Mouse (Mus musculus): ENCODE measurements around the gene Pnpla5. TPM values are rescaled to one million over a fixed set of nuclear protein-coding genes. Genes with fewer than 3 reads are reported as not detected.
A peak's percentile ranks its signal among the peaks of the same experiment; 100 is the strongest.

Gene Pnpla5
- polyA plus RNA-seq, 1 experiment from 2014 or later: not detected

DNA sequence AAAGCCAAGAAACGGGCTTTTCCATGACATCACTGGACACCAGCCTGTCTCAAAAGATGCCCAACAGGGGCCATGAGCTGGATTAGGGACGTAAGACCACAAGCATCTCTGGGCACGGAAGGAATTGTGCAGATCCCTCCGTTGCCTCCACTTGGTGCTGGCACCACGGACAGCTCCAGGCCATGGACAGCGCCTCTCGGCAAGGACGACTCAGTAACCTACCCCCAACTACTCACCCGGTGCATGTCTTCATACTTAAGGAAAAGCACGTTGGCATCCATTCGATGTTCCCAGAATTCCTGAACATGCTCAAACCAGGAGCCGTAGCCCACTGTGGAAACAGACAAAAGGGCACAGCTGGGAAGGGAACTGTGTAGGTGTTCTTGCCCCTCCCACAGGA lies 36.6 kb downstream of the Pnpla5 start:
- Histone ChIP-seq H3K9me3 (no peaks in the 10 kb centered on the region), H3K4me3 (replicated peaks) (no peak overlapping the region), H3K36me3 (no peaks in the 10 kb centered on the region), H3K4me2 (no peak overlapping the region), H3K27me3 (no peaks in the 10 kb centered on the region; the same call in 1 of the 2 replicates), H3K9ac (replicated peaks) (no peak overlapping the region), H3K27ac (no peak overlapping the region), H3K4me1 (replicated peaks) (no peaks in the 10 kb centered on the region)
- WGBS: 28% methylated on average over 12 of the region's 12 CpGs
- ATAC-seq (ENCODE audit: insufficient number of reproducible peaks, insufficient read depth, low FRiP score, low TSS enrichment, low read depth): no peak

DNA sequence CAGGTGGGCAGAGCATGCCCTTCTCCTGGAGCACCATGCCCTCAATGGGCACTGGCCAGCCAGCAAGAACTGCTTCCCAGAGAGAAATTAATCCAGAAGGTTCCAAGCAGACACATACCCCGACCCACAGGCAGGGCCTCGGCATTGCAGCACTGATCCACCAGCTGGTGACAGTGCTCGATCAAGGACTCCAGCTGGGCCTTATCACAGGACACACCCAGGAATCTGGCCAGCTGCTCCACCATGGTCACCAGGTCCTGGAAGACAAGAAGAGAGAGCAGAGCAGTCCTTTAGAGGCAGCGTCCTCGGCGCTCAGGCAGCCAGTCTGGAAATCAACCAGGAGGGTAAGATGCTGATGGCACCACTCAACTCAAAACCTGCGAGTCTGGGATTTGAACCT lies 42.9 kb downstream of the Pnpla5 start:
- Histone ChIP-seq H3K4me3 (replicated peaks) (no peak overlapping the region), H3K27me3 (peaks cover 11% of the 10 kb centered on the region), H3K4me2 (no peak overlapping the region), H3K9me3 (no peaks in the 10 kb centered on the region), H3K4me1 (replicated peaks) (no peaks in the 10 kb centered on the region), H3K27ac (no peak overlapping the region), H3K36me3 (no peaks in the 10 kb centered on the region), H3K9ac (replicated peaks) (no peak overlapping the region)
- WGBS: 74% methylated on average over 7 of the region's 7 CpGs
- ATAC-seq (ENCODE audit: insufficient number of reproducible peaks, insufficient read depth, low FRiP score, low TSS enrichment, low read depth): no peak

DNA sequence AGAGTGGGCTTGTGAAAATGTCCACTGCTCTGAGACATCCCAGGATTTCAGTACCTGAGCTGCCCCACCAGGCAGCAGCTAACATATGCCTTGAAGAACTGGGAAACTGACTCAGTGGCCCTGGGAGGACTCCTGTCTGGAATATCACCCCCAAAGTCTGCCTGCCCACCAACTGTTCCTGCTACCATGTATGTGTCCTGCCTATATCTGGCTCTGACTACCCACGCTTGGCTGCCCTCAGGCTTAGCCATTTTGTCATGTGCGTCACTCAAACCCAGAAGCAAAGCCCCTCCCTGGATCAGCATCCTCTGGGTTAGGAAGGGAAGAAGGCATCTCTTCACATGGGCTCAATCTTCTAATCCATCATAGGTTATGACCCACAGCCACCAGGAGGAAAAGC lies 43.5 kb downstream of the Pnpla5 start:
- H3K36me3 ChIP-seq: no peaks in the 10 kb centered on the region
- H3K9me3 ChIP-seq: no peaks in the 10 kb centered on the region
- ATAC-seq (ENCODE audit: insufficient number of reproducible peaks, insufficient read depth, low FRiP score, low TSS enrichment, low read depth): no peak
- no peak overlapping the region for H3K27ac ChIP-seq
- H3K4me2 ChIP-seq: no peak overlapping the region
- H3K4me1 ChIP-seq (replicated peaks): no peaks in the 10 kb centered on the region
- no peak overlapping the region for H3K4me3 ChIP-seq (replicated peaks)
- peaks cover 16% of the 10 kb centered on the region for H3K27me3 ChIP-seq
- 78% methylated on average over 2 of the region's 2 CpGs for WGBS
- no peak overlapping the region for H3K9ac ChIP-seq (replicated peaks)

DNA sequence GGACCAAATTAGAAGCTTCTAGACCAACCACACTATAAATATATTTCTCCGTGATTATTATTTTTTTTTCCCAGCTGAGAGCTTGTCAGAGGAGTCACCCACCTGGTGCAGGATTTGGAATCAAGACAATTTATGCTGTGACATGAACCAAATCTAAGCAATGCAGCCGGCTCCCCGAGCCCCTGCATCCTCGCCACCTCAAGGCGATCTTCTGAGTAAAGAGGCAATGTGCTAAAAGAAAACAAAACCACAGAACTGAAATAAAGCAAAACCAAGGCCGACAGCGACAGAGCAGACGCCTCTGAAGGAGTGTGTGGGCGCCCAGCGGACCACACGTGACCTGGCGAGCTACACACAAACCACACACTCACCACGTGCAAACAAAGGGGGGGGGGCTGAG lies 44.3 kb downstream of the Pnpla5 start:
- Histone ChIP-seq H3K9ac (replicated peaks) (no peak overlapping the region), H3K27me3 (peaks cover 23% of the 10 kb centered on the region), H3K36me3 (no peaks in the 10 kb centered on the region), H3K4me1 (replicated peaks) (peaks cover 5% of the 10 kb centered on the region; the same call in 1 of the 2 replicates), H3K4me2 (no peak overlapping the region), H3K9me3 (no peaks in the 10 kb centered on the region), H3K27ac (no peak overlapping the region), H3K4me3 (replicated peaks) (no peak overlapping the region)
- no peak for ATAC-seq (ENCODE audit: insufficient number of reproducible peaks, insufficient read depth, low FRiP score, low TSS enrichment, low read depth)
- WGBS: 79% methylated on average over 13 of the region's 13 CpGs

DNA sequence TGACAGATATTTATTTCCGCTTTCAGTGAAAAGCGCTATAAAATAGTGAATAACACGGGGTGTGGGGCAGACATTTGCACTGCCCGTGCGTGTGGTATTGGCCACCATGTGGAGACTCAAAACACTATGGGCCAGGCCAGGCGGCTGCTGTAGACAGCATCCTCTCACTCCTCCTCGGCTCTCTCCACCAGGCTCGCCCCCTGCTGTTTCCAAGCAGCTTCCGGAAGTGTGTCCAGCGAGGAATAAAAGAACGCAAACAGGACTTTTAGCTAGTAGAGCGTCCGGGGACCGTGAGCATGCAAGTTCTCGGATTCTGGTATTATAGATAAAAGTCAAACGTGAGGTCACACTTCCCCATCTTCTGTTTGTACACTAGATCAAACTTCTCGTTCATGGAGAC lies 45.8 kb downstream of the Pnpla5 start:
- Histone ChIP-seq H3K4me1 (replicated peaks) (peaks cover 5% of the 10 kb centered on the region; the same call in 1 of the 2 replicates), H3K9me3 (no peaks in the 10 kb centered on the region), H3K4me2 (no peak overlapping the region), H3K4me3 (replicated peaks) (no peak overlapping the region), H3K27me3 (peaks cover 38% of the 10 kb centered on the region), H3K36me3 (no peaks in the 10 kb centered on the region), H3K9ac (replicated peaks) (no peak overlapping the region), H3K27ac (no peak overlapping the region)
- WGBS: 65% methylated on average over 17 of the region's 17 CpGs
- no peak for ATAC-seq (ENCODE audit: insufficient number of reproducible peaks, insufficient read depth, low FRiP score, low TSS enrichment, low read depth)

DNA sequence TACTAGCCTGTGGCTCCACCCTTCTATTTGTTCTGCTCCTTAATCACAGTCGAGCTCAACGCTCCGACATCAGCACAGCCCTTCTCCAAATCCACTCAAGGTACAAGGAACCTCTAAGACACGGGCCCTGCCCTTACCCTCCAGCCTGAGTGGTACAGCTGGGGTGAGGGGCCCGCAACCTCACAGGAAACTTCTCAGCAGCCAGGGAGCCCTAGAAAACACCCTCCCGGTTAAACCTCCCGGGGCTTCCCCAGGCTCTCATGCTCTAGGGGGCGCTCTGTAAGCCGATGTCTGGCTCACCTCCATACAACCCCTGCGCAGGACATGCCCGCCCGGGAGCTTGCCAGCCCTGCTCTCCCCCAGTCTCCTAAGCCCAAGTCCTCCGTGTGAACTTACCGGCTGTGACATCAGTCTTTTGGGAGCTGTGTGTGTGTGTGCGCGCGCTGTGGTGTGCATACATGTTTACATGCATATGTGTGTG lies 48.2 kb downstream of the Pnpla5 start:
- no peak overlapping the region for H3K27ac ChIP-seq
- peaks cover 62% of the 10 kb centered on the region for H3K27me3 ChIP-seq
- peaks cover 11% of the 10 kb centered on the region for H3K4me1 ChIP-seq (replicated peaks)
- 16% methylated on average over 17 of the region's 17 CpGs for WGBS
- peak overlapping the region; percentile 13; the same call in 1 of the 2 replicates for H3K4me2 ChIP-seq
- H3K9ac ChIP-seq (replicated peaks): no peak overlapping the region
- no peaks in the 10 kb centered on the region for H3K9me3 ChIP-seq
- no peak overlapping the region for H3K4me3 ChIP-seq (replicated peaks)
- ATAC-seq (ENCODE audit: insufficient number of reproducible peaks, insufficient read depth, low FRiP score, low TSS enrichment, low read depth): no peak
- H3K36me3 ChIP-seq: no peaks in the 10 kb centered on the region

DNA sequence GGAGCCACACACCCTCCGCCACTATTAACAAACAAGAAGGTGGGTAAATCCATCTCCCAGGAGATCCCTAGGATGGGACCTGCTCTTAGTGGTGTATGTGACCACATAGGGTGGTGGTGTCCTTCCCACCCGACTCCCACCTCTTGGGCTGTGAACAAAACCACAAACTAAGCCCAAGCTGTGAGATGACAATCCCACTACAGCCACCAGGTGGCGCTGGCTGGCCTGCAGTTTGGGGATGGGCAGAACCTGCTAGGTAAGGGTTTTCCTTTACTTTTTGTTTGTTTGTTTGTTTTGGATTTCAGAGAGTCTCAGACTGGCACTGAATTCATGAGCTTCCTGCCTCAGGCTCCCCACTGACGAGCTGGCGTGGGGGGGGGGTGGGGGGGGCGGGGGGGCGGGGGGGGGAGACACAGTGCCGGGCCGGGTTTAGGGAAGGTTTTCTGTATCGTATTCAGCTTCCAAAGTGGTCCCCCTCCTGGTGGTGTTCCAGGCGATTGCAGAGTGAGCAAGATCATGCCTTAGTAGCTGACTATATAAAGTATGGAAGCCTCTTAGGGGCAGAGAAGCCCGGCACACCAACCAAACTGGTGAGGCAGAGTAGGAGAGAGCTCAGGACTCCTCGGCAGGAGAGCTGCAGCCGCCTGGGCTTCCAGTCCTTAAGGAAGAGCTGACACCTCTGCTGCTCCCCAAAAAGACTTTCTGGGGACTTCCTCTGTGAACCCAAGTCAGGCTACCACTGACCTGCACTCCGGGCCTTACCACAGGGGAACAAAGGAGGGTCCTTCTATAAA lies 48.9 kb downstream of the Pnpla5 start:
- Histone ChIP-seq H3K4me1 (replicated peaks) (peaks cover 17% of the 10 kb centered on the region), H3K36me3 (no peaks in the 10 kb centered on the region), H3K9ac (replicated peaks) (no peak overlapping the region), H3K27me3 (peaks cover 65% of the 10 kb centered on the region), H3K4me3 (replicated peaks) (no peak overlapping the region), H3K27ac (no peak overlapping the region), H3K4me2 (peak overlapping the region; percentile 13; the same call in 1 of the 2 replicates), H3K9me3 (no peaks in the 10 kb centered on the region)
- ATAC-seq (ENCODE audit: insufficient number of reproducible peaks, insufficient read depth, low FRiP score, low TSS enrichment, low read depth): no peak
- 13% methylated on average over 13 of the region's 15 CpGs for WGBS

DNA sequence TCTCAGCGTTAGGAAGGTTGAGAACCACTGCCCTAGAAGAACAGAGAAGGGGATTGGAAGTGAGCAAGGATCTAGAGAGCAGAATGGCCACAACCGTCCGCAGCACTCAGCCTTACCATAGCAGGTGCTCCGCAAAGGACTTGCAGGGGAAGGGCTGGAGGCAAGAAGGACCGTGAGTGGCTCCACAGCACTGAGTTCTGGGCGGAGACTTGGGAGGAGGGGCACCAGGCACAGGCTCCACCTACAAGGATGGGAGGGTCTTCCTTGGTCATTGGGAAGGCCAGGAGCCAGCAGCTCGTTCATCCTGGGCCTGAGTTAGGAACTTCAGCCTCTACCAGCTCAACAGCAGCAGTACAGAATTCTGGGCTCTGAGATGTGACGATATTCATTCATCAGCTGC lies 49.9 kb downstream of the Pnpla5 start:
- WGBS: 20% methylated on average over 8 of the region's 8 CpGs
- no peak for ATAC-seq (ENCODE audit: insufficient number of reproducible peaks, insufficient read depth, low FRiP score, low TSS enrichment, low read depth)
- H3K9ac ChIP-seq (replicated peaks): no peak overlapping the region
- no peak overlapping the region for H3K4me3 ChIP-seq (replicated peaks)
- H3K27me3 ChIP-seq: peaks cover 74% of the 10 kb centered on the region
- no peak overlapping the region for H3K4me2 ChIP-seq
- no peak overlapping the region for H3K27ac ChIP-seq
- H3K4me1 ChIP-seq (replicated peaks): peaks cover 21% of the 10 kb centered on the region
- no peaks in the 10 kb centered on the region for H3K9me3 ChIP-seq
- H3K36me3 ChIP-seq: no peaks in the 10 kb centered on the region

DNA sequence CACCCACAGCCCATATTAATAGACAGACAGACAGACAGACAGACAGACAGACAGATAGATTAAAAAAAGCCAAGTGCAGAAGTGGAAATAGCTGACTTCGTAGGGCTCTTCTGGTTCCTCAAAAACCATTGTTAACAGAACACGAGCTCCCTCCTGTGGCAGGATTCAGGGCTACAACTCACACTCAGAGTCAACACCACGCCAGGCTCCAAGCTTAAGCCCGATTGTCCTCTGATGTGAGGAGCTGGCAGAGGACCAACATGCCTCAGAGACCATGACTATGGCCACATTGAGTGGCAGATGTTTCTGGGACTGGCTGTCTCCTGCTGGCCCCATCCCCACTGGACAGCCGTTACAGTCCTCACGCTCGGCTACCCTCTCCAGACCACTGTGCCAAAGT lies 50.7 kb downstream of the Pnpla5 start:
- ATAC-seq (ENCODE audit: insufficient number of reproducible peaks, insufficient read depth, low FRiP score, low TSS enrichment, low read depth): no peak
- WGBS: 33% methylated on average over 7 of the region's 7 CpGs
- peaks cover 81% of the 10 kb centered on the region for H3K27me3 ChIP-seq

DNA sequence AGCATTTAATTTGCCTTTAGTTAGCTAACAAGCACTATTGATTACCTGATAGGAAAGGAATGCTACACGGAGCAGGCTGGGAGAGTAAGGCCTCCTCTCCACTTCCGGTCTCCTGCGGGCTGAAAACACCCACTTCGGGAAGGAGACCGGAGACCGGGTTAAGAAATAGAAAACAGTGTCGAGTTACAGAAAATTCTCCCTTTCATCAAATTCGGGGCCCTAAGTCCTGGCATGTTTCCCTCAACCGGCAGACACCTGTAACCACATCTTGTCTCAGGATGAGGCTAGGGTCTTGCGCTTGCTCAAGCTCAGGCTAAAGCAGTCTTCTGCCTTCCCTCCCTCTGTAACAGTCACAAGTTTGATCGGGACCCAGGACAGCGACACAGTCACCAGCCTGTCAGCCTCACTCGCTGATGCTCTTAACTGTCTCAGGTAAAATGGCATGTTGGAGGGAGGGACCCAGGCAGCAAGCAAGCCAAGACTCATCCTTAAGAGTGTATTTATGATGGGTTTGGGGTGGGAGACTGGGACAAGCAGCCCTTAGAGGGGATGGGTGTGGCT lies 52.8 kb downstream of the Pnpla5 start:
- WGBS: 1% methylated on average over 13 of the region's 13 CpGs
- H3K4me1 ChIP-seq (replicated peaks): peaks cover 24% of the 10 kb centered on the region
- H3K27ac ChIP-seq: no peak overlapping the region
- peak overlapping the region; percentile 39 for H3K4me2 ChIP-seq
- H3K36me3 ChIP-seq: no peaks in the 10 kb centered on the region
- peaks cover 4% of the 10 kb centered on the region; the same call in 1 of the 2 replicates for H3K9me3 ChIP-seq
- peak overlapping the region; percentile 12; the same call in 1 of the 2 replicates for H3K4me3 ChIP-seq (replicated peaks)
- peaks cover 94% of the 10 kb centered on the region for H3K27me3 ChIP-seq
- no peak overlapping the region for H3K9ac ChIP-seq (replicated peaks)
- no peak for ATAC-seq (ENCODE audit: insufficient number of reproducible peaks, insufficient read depth, low FRiP score, low TSS enrichment, low read depth)

More for the DNA sequence above, 50.7 kb downstream of the Pnpla5 start:
- Histone ChIP-seq H3K9me3 (no peaks in the 10 kb centered on the region), H3K9ac (replicated peaks) (no peak overlapping the region), H3K4me1 (replicated peaks) (peaks cover 24% of the 10 kb centered on the region), H3K4me2 (no peak overlapping the region), H3K27ac (no peak overlapping the region), H3K36me3 (no peaks in the 10 kb centered on the region), H3K4me3 (replicated peaks) (no peak overlapping the region)

DNA sequence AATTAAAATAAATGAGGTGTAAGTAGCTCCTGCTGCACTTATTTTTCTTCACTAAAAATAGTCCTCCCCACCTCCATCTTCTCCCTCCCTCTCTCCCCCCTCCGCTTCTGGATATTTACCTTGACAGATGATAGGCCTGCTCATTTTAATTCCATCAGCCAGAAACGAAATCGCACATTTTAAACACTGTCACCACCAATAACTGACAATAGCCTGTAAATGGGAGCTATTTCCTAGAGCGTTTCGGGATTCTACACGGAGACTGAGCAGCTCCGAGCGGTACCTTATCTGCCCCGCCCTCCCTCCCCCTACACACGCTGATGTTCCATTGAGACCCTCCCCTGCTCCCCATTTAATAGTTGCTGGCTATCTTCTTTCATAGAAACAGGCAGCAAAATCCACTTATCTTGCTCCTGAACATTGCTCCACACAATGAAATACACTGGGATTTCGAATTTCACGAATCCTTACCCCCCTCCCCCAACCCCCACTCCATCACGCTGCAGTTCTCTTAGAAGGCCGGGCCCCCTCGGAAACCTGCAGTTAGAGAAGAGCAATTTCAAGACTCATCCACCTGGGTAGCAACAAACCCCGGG lies 53.4 kb downstream of the Pnpla5 start:
- Histone ChIP-seq H3K27ac (no peak overlapping the region), H3K9me3 (peaks cover 4% of the 10 kb centered on the region; the same call in 1 of the 2 replicates), H3K4me2 (peak overlapping the region; percentile 39), H3K9ac (replicated peaks) (no peak overlapping the region), H3K27me3 (peaks cover 94% of the 10 kb centered on the region), H3K36me3 (no peaks in the 10 kb centered on the region), H3K4me1 (replicated peaks) (peaks cover 29% of the 10 kb centered on the region), H3K4me3 (replicated peaks) (peak overlapping the region; percentile 12; the same call in 1 of the 2 replicates)
- no peak for ATAC-seq (ENCODE audit: insufficient number of reproducible peaks, insufficient read depth, low FRiP score, low TSS enrichment, low read depth)
- 8% methylated on average over 16 of the region's 16 CpGs for WGBS

Measured in limb, embryonic 12.5 days (tissue).